Mouse (Mus musculus) urinary bladder, postnatal 4 days (tissue): ENCODE results near the gene Ppm1g.
A peak's percentile ranks its signal among the peaks of the same experiment; 100 is the strongest.
"Not testable (repeated sequence)": the region's sequence is repeated elsewhere in the genome, so short reads cannot be mapped to it uniquely, and the experiment has no call there.

Source experiments
- DNase-seq, 2 experiments: peaks; one replicate each; pipeline ENCODE4 v3.0.0; 2021 to 2022; ENCODE audit warnings: low spot score in 2 of 2

Gene Ppm1g

GRCm38 (mm10) chr5:31219070-31219469 lies 1.4 kb downstream of the Ppm1g start:
- no peak for DNase-seq

- no peak for DNase-seq
These were observed 2.2 kb downstream of the Ppm1g start for GRCm38 (mm10) chr5:31218294-31218693.

GRCm38 (mm10) chr5:31216554-31216953 lies 3.9 kb downstream of the Ppm1g start:
- DNase-seq: not testable (repeated sequence)

GRCm38 (mm10) chr5:31204421-31204820 lies 16.1 kb downstream of the Ppm1g start:
- no peak for DNase-seq

- DNase-seq: no peak
These were observed 16.6 kb downstream of the Ppm1g start for GRCm38 (mm10) chr5:31203866-31204265.

- no peak for DNase-seq
These were observed 17.6 kb downstream of the Ppm1g start for GRCm38 (mm10) chr5:31202933-31203332.

- peak; percentile 94 to 95 for DNase-seq
These were observed 18.5 kb downstream of the Ppm1g start, which contains the start of gene Zfp513 for GRCm38 (mm10) chr5:31201742-31202590. Gene Zfp513, minus strand, starts transcription at chr5:31202303.

GRCm38 (mm10) chr5:31201042-31201741 lies 19.3 kb downstream of the Ppm1g start:
- no peak for DNase-seq

GRCm38 (mm10) chr5:31200327-31200768 lies 20.1 kb downstream of the Ppm1g start:
- no peak for DNase-seq

- no peak for DNase-seq
These were observed 20.6 kb downstream of the Ppm1g start for GRCm38 (mm10) chr5:31199893-31200292.

GRCm38 (mm10) chr5:31199321-31199892 lies 21.1 kb downstream of the Ppm1g start:
- DNase-seq: no peak

- no peak for DNase-seq
These were observed 21.7 kb downstream of the Ppm1g start for GRCm38 (mm10) chr5:31198616-31199320.

GRCm38 (mm10) chr5:31198170-31198569 lies 22.3 kb downstream of the Ppm1g start:
- DNase-seq: no peak

- DNase-seq: no peak
These were observed 23.4 kb downstream of the Ppm1g start for GRCm38 (mm10) chr5:31197072-31197471.

- no peak for DNase-seq
These were observed 24.3 kb downstream of the Ppm1g start for GRCm38 (mm10) chr5:31196207-31196606.

- DNase-seq: no peak
These were observed 24.8 kb downstream of the Ppm1g start for GRCm38 (mm10) chr5:31195671-31196070.

- DNase-seq: no peak
These were observed 25.7 kb downstream of the Ppm1g start for GRCm38 (mm10) chr5:31194486-31195485.

- DNase-seq: no peak
These were observed 26.7 kb downstream of the Ppm1g start for GRCm38 (mm10) chr5:31193631-31194281.

GRCm38 (mm10) chr5:31192939-31193630 lies 27.4 kb downstream of the Ppm1g start, which contains the start of the genes Snx17 and Eif2b4:
Gene Snx17, plus strand, starts transcription at chr5:31193227.
Gene Eif2b4, minus strand, starts transcription at chr5:31193430.
- peak; percentile 98 to 99 for DNase-seq
